Mouse (Mus musculus): Measurements from ENCODE around the gene Clstn3. TPM values are rescaled to one million over a fixed set of nuclear protein-coding genes. Genes with fewer than 3 reads are reported as not detected.
"Not testable (repeated sequence)": the region's sequence is repeated elsewhere in the genome, so short reads cannot be mapped to it uniquely, and the experiment has no call there.

Clstn3 gene
- polyA plus RNA-seq (2015; fragmentation: Nextera tagmentation; extraction: Ambion mirVana), result 73.7 and 80.0 TPM in 2 replicates

- Histone ChIP-seq H3K9me3 (no peaks in the 10 kb centered on the region), H3K36me3 (peaks cover 18% of the 10 kb centered on the region), H3K27ac (peak within 1 kb of the TSS; percentile 93), H3K27me3 (no peaks in the 10 kb centered on the region), H3K4me2 (peak within 1 kb of the TSS; percentile 79), H3K4me3 (peak within 1 kb of the TSS; percentile 66), H3K4me1 (replicated peaks) (peaks cover 36% of the 10 kb centered on the region), H3K9ac (peak within 1 kb of the TSS; percentile 88)
- WGBS, result 5% methylated on average over 27 of the region's 27 CpGs
- peak; percentile 97 for ATAC-seq (ENCODE audit: low FRiP score)
Measured at GRCm38 (mm10) chr6:124464305-124465271, at the start of gene Clstn3. TSS of gene Clstn3 (minus strand) at chr6:124464794.

- Histone ChIP-seq H3K4me1 (replicated peaks) (no peaks in the 10 kb centered on the region), H3K27ac (no peak within 1 kb of the TSS), H3K36me3 (no peaks in the 10 kb centered on the region), H3K4me2 (peak within 1 kb of the TSS; percentile 34), H3K4me3 (no peak within 1 kb of the TSS), H3K9ac (no peak within 1 kb of the TSS), H3K27me3 (no peaks in the 10 kb centered on the region), H3K9me3 (no peaks in the 10 kb centered on the region)
- ATAC-seq (ENCODE audit: low FRiP score), result no peak
- WGBS, result 11% methylated on average over 6 of the region's 6 CpGs
Measured at GRCm38 (mm10) chr6:124512355-124512836, 47.8 kb upstream of the Clstn3 start, which contains the start of gene C1ra. TSS of gene C1ra (plus strand) at chr6:124512405.

GRCm38 (mm10) chr6:124511936-124512335, 47.3 kb upstream of the Clstn3 start:
- 71% methylated on average over 6 of the region's 6 CpGs for WGBS
- ATAC-seq (ENCODE audit: low FRiP score), result no peak
- Histone ChIP-seq H3K27me3 (no peaks in the 10 kb centered on the region), H3K4me3 (no peak overlapping the region), H3K9me3 (no peaks in the 10 kb centered on the region), H3K36me3 (no peaks in the 10 kb centered on the region), H3K9ac (no peak overlapping the region), H3K4me1 (replicated peaks) (no peaks in the 10 kb centered on the region), H3K27ac (no peak overlapping the region), H3K4me2 (no peak overlapping the region)

GRCm38 (mm10) chr6:124509192-124509591, 44.6 kb upstream of the Clstn3 start:
- not testable (repeated sequence) for H3K4me2 ChIP-seq; H3K4me3 ChIP-seq; H3K9me3 ChIP-seq; H3K9ac ChIP-seq; H3K27me3 ChIP-seq; H3K27ac ChIP-seq; ATAC-seq (ENCODE audit: low FRiP score); H3K4me1 ChIP-seq (replicated peaks); H3K36me3 ChIP-seq
- 93% methylated on average over 5 of the region's 5 CpGs for WGBS

- Histone ChIP-seq H3K9me3 (no peaks in the 10 kb centered on the region), H3K4me1 (replicated peaks) (no peaks in the 10 kb centered on the region), H3K4me3 (no peak overlapping the region), H3K9ac (no peak overlapping the region), H3K36me3 (no peaks in the 10 kb centered on the region), H3K27ac (no peak overlapping the region), H3K4me2 (no peak overlapping the region), H3K27me3 (no peaks in the 10 kb centered on the region)
- WGBS, result 77% methylated on average over 10 of the region's 10 CpGs
- ATAC-seq (ENCODE audit: low FRiP score), result no peak
Measured at GRCm38 (mm10) chr6:124508292-124508691, 43.7 kb upstream of the Clstn3 start.

GRCm38 (mm10) chr6:124506991-124507390, 42.4 kb upstream of the Clstn3 start:
- no peak overlapping the region for H3K27ac ChIP-seq
- H3K4me1 ChIP-seq (replicated peaks), result no peaks in the 10 kb centered on the region
- no peak overlapping the region for H3K4me2 ChIP-seq
- no peaks in the 10 kb centered on the region for H3K9me3 ChIP-seq
- H3K36me3 ChIP-seq, result no peaks in the 10 kb centered on the region
- WGBS, result 80% methylated on average over 6 of the region's 6 CpGs
- no peak overlapping the region for H3K4me3 ChIP-seq
- H3K27me3 ChIP-seq, result no peaks in the 10 kb centered on the region
- ATAC-seq (ENCODE audit: low FRiP score), result no peak
- no peak overlapping the region for H3K9ac ChIP-seq

GRCm38 (mm10) chr6:124505028-124505427, 40.4 kb upstream of the Clstn3 start:
- no peaks in the 10 kb centered on the region for H3K4me1 ChIP-seq (replicated peaks)
- H3K36me3 ChIP-seq, result no peaks in the 10 kb centered on the region
- H3K9ac ChIP-seq, result no peak overlapping the region
- no peak overlapping the region for H3K27ac ChIP-seq
- WGBS, result 88% methylated on average over 4 of the region's 4 CpGs
- no peak overlapping the region for H3K4me2 ChIP-seq
- H3K9me3 ChIP-seq, result no peaks in the 10 kb centered on the region
- no peak overlapping the region for H3K4me3 ChIP-seq
- no peak for ATAC-seq (ENCODE audit: low FRiP score)
- no peaks in the 10 kb centered on the region for H3K27me3 ChIP-seq

GRCm38 (mm10) chr6:124502021-124502420, 37.4 kb upstream of the Clstn3 start:
- no peaks in the 10 kb centered on the region for H3K4me1 ChIP-seq (replicated peaks)
- no peak overlapping the region for H3K9ac ChIP-seq
- ATAC-seq (ENCODE audit: low FRiP score), result no peak
- no peak overlapping the region for H3K27ac ChIP-seq
- H3K9me3 ChIP-seq, result no peaks in the 10 kb centered on the region
- 93% methylated on average over 5 of the region's 5 CpGs for WGBS
- no peaks in the 10 kb centered on the region for H3K36me3 ChIP-seq
- no peak overlapping the region for H3K4me2 ChIP-seq
- no peak overlapping the region for H3K4me3 ChIP-seq
- no peaks in the 10 kb centered on the region for H3K27me3 ChIP-seq

GRCm38 (mm10) chr6:124501473-124501872, 36.9 kb upstream of the Clstn3 start:
- no peaks in the 10 kb centered on the region for H3K27me3 ChIP-seq
- H3K9ac ChIP-seq, result no peak overlapping the region
- H3K4me1 ChIP-seq (replicated peaks), result no peaks in the 10 kb centered on the region
- H3K4me3 ChIP-seq, result no peak overlapping the region
- H3K27ac ChIP-seq, result no peak overlapping the region
- no peak for ATAC-seq (ENCODE audit: low FRiP score)
- no peaks in the 10 kb centered on the region for H3K9me3 ChIP-seq
- 84% methylated on average over 4 of the region's 4 CpGs for WGBS
- H3K36me3 ChIP-seq, result no peaks in the 10 kb centered on the region
- H3K4me2 ChIP-seq, result no peak overlapping the region

- 45% methylated on average over 10 of the region's 10 CpGs for WGBS
- Histone ChIP-seq H3K4me1 (replicated peaks) (no peaks in the 10 kb centered on the region), H3K27me3 (no peaks in the 10 kb centered on the region), H3K9ac (no peak overlapping the region), H3K36me3 (no peaks in the 10 kb centered on the region), H3K27ac (no peak overlapping the region), H3K9me3 (no peaks in the 10 kb centered on the region), H3K4me2 (no peak overlapping the region), H3K4me3 (no peak overlapping the region)
- no peak for ATAC-seq (ENCODE audit: low FRiP score)
Measured at GRCm38 (mm10) chr6:124499914-124500566, 35.4 kb upstream of the Clstn3 start.

GRCm38 (mm10) chr6:124496054-124496453, 31.5 kb upstream of the Clstn3 start:
- no peak overlapping the region for H3K9ac ChIP-seq
- no peaks in the 10 kb centered on the region for H3K9me3 ChIP-seq
- H3K4me2 ChIP-seq, result no peak overlapping the region
- ATAC-seq (ENCODE audit: low FRiP score), result no peak
- no peaks in the 10 kb centered on the region for H3K4me1 ChIP-seq (replicated peaks)
- 95% methylated on average over 5 of the region's 5 CpGs for WGBS
- no peak overlapping the region for H3K27ac ChIP-seq
- H3K36me3 ChIP-seq, result no peaks in the 10 kb centered on the region
- no peaks in the 10 kb centered on the region for H3K27me3 ChIP-seq
- H3K4me3 ChIP-seq, result no peak overlapping the region

- H3K27me3 ChIP-seq, result no peaks in the 10 kb centered on the region
- no peaks in the 10 kb centered on the region for H3K4me1 ChIP-seq (replicated peaks)
- no peak overlapping the region for H3K4me2 ChIP-seq
- no peak for ATAC-seq (ENCODE audit: low FRiP score)
- no peak overlapping the region for H3K9ac ChIP-seq
- 82% methylated on average over 5 of the region's 5 CpGs for WGBS
- H3K36me3 ChIP-seq, result no peaks in the 10 kb centered on the region
- no peak overlapping the region for H3K27ac ChIP-seq
- no peak overlapping the region for H3K4me3 ChIP-seq
- H3K9me3 ChIP-seq, result no peaks in the 10 kb centered on the region
Measured at GRCm38 (mm10) chr6:124493886-124494285, 29.3 kb upstream of the Clstn3 start.
